Mouse (Mus musculus) CH12.LX (cell line): ENCODE measurements around the gene Znhit1. TPM values are rescaled to one million over a fixed set of nuclear protein-coding genes. Genes with fewer than 3 reads are reported as not detected.
"Not testable (repeated sequence)": the region's sequence is repeated elsewhere in the genome, so short reads cannot be mapped to it uniquely, and the experiment has no call there.

Experiments used
- DNase-seq: peaks from one replicate; pipeline ENCODE4 v3.0.0-alpha.2; 2013; ENCODE audit errors: extremely low read depth
- H3K27ac ChIP-seq: 2 replicates; pipeline ENCODE4 v1.5.1; 2012; ENCODE audit warnings: low read depth, mild to moderate bottlenecking, control low read depth, moderate library complexity; ENCODE audit not compliant: insufficient read depth
- H3K27me3 ChIP-seq: replicated peaks from 2 replicates; pipeline ENCODE3; 2012; ENCODE audit warnings: inconsistent platforms
- H3K36me3 ChIP-seq, 2 experiments: replicated peaks in 1 of 2; 2 replicates each; pipeline versions ENCODE3 to v1.6.1; 2012; ENCODE audit warnings: inconsistent platforms in 1 of 2, low read length in 1 of 2, mild to moderate bottlenecking in 1 of 2, mixed read lengths in 1 of 2, moderate library complexity in 1 of 2; ENCODE audit not compliant: control insufficient read depth in 1 of 2, insufficient read depth in 1 of 2
- H3K4me1 ChIP-seq, 2 experiments: 2 replicates each; pipeline ENCODE4 v1.6.1; 2012; ENCODE audit warnings: inconsistent platforms in 1 of 2, moderate library complexity in 1 of 2; ENCODE audit not compliant: insufficient read depth in 2 of 2, control insufficient read depth in 1 of 2
- H3K4me2 ChIP-seq: 2 replicates; pipeline ENCODE4 v1.6.1; 2012; ENCODE audit warnings: low read depth, mild to moderate bottlenecking, control low read depth; ENCODE audit not compliant: poor library complexity, insufficient read depth, severe bottlenecking
- H3K4me3 ChIP-seq, 3 experiments: fragments of 150-350 bp in 1 of 3; sonication (generic) in 1 of 3; replicated peaks in 1 of 3; 2 replicates each; pipeline versions ENCODE3 to v1.5.1; 2011 to 2012; ENCODE audit warnings: low read depth in 2 of 3, low read length in 2 of 3, mild to moderate bottlenecking in 2 of 3, moderate library complexity in 2 of 3, control low read depth in 1 of 3, improper control_type of control experiment in 1 of 3, inconsistent platforms in 1 of 3, mixed read lengths in 1 of 3; ENCODE audit not compliant: poor library complexity in 1 of 3
- H3K79me2 ChIP-seq: replicated peaks from 2 replicates; pipeline ENCODE4 v1.6.1; 2012; ENCODE audit warnings: mild to moderate bottlenecking, moderate library complexity; ENCODE audit not compliant: control insufficient read depth, poor library complexity, insufficient read depth, severe bottlenecking; ENCODE audit errors: extremely low read depth
- H3K9ac ChIP-seq: 2 replicates; pipeline ENCODE4 v1.6.1; 2012; ENCODE audit warnings: low read depth, mild to moderate bottlenecking, control low read depth, moderate library complexity; ENCODE audit not compliant: insufficient read depth
- H3K9me3 ChIP-seq: replicated peaks from 2 replicates; pipeline ENCODE3; 2012; ENCODE audit warnings: low read length, inconsistent platforms, mixed read lengths
- CHD1 ChIP-seq: IDR thresholded peaks from 2 replicates; pipeline ENCODE4 v1.6.1; 2012; ENCODE audit warnings: low read depth, low read length, improper control_type of control experiment, inconsistent platforms
- CTCF ChIP-seq, 2 experiments: IDR thresholded peaks in 1 of 2; conservative IDR thresholded peaks in 1 of 2; 2 replicates each; pipeline ENCODE4 v1.5.1; 2011 to 2012; ENCODE audit warnings: low read depth in 2 of 2, low read length in 2 of 2, improper control_type of control experiment in 1 of 2, inconsistent platforms in 1 of 2, mild to moderate bottlenecking in 1 of 2, moderate library complexity in 1 of 2
- ELF1 ChIP-seq: IDR thresholded peaks from 2 replicates; pipeline ENCODE4 v1.6.1; 2014; ENCODE audit warnings: low read depth, mild to moderate bottlenecking, inconsistent platforms, low read length, improper control_type of control experiment
- EP300 ChIP-seq: IDR thresholded peaks from 2 replicates; pipeline ENCODE4 v1.6.1; 2011; ENCODE audit warnings: low read length, improper control_type of control experiment
- GABPA ChIP-seq: IDR thresholded peaks from 2 replicates; pipeline ENCODE4 v1.6.1; 2012; ENCODE audit warnings: low read depth, low read length, improper control_type of control experiment, inconsistent platforms; ENCODE audit not compliant: insufficient replicate concordance
- HCFC1 ChIP-seq: IDR thresholded peaks from 2 replicates; pipeline ENCODE4 v1.6.1; 2012; ENCODE audit warnings: low read depth, mild to moderate bottlenecking, inconsistent platforms, low read length, improper control_type of control experiment
- JUND ChIP-seq: conservative IDR thresholded peaks from 2 replicates; pipeline ENCODE4 v1.6.1; 2011; ENCODE audit warnings: low read depth, low read length, improper control_type of control experiment
- MAZ ChIP-seq: IDR thresholded peaks from 2 replicates; pipeline ENCODE4 v1.6.1; 2012; ENCODE audit warnings: low read depth, mild to moderate bottlenecking, inconsistent platforms, low read length, improper control_type of control experiment, moderate library complexity
- MXI1 ChIP-seq: IDR thresholded peaks from 2 replicates; pipeline ENCODE4 v1.6.1; 2011; ENCODE audit warnings: mild to moderate bottlenecking, low read depth, low read length, improper control_type of control experiment
- NELFE ChIP-seq: IDR thresholded peaks from 2 replicates; pipeline ENCODE4 v1.6.1; 2011; ENCODE audit warnings: low read depth, low read length, improper control_type of control experiment
- SIN3A ChIP-seq: IDR thresholded peaks from 2 replicates; pipeline ENCODE4 v1.6.1; 2012; ENCODE audit warnings: low read length, improper control_type of control experiment, inconsistent platforms
- SMC3 ChIP-seq: IDR thresholded peaks from 2 replicates; pipeline ENCODE4 v1.6.1; 2011; ENCODE audit warnings: low read depth, low read length, improper control_type of control experiment
- TBP ChIP-seq: conservative IDR thresholded peaks from 2 replicates; pipeline ENCODE4 v1.6.1; 2011; ENCODE audit warnings: low read depth, low read length, improper control_type of control experiment
- TCF12 ChIP-seq: IDR thresholded peaks from 2 replicates; pipeline ENCODE4 v1.6.1; 2014; ENCODE audit warnings: low read depth, mild to moderate bottlenecking, inconsistent platforms, low read length, improper control_type of control experiment
- UBTF ChIP-seq: IDR thresholded peaks from 2 replicates; pipeline ENCODE4 v1.6.1; 2012; ENCODE audit warnings: low read depth, mild to moderate bottlenecking, inconsistent platforms, low read length, improper control_type of control experiment, moderate library complexity
- USF2 ChIP-seq: conservative IDR thresholded peaks from 2 replicates; pipeline ENCODE4 v1.6.1; 2011; ENCODE audit warnings: low read depth, low read length, improper control_type of control experiment
- ZMIZ1 ChIP-seq: IDR thresholded peaks from 2 replicates; pipeline ENCODE4 v1.6.1; 2012; ENCODE audit warnings: low read depth, mild to moderate bottlenecking, inconsistent platforms, low read length, improper control_type of control experiment
- ZNF384 ChIP-seq: IDR thresholded peaks from 2 replicates; pipeline ENCODE4 v1.6.1; 2012; ENCODE audit warnings: low read depth, low read length, improper control_type of control experiment, inconsistent platforms
- dilution Hi-C: fragments of 300-500 bp; cut with MboI; formaldehyde crosslinking; loops from 2 replicates; pipeline ENCODE4 v1.14.3; 2020; ENCODE audit warnings: low sequenced_read_pairs; ENCODE audit not compliant: extremely low pct_unique_long_range_greater_than_20kb, extremely low pct_ligation_motif_present
- in situ Hi-C: fragments of 300-500 bp; cut with MboI; formaldehyde crosslinking; loops from 3 replicates; pipeline ENCODE4 v1.14.3; 2019; ENCODE audit warnings: low sequenced_read_pairs, low pct_ligation_motif_present, low pct_unique_long_range_greater_than_20kb, mixed read lengths
- polyA plus RNA-seq: library from polyadenylated mRNA; unstranded; fragments of >175 nt; gene quantifications from 2 replicates; pipeline ENCODE4 v1.2.1, GENCODE M21; 2012; ENCODE audit warnings: low read depth; ENCODE audit not compliant: insufficient read length
- total RNA-seq, 2 experiments: library from RNA; depleted of rRNA; stranded (reverse); fragments of 300-350 nt in 1 of 2; fragments of >200 nt in 1 of 2; gene quantifications; 2 replicates each; pipeline ENCODE4 v1.2.3; 2012 to 2014

The Znhit1 gene
- total and polyA plus RNA-seq, 3 experiments, result 39.6 to 99.2 (median 60.1) TPM

GRCm38 (mm10) chr5:136950521-136950920, 37.3 kb downstream of the Znhit1 start:
- Histone ChIP-seq H3K4me1 (peaks cover 2 to 24% of the 10 kb centered on the region in 2 experiments; a peak in 3 of 4 replicates), H3K27ac (no peak overlapping the region), H3K4me3 (no peak overlapping the region), H3K36me3 (peaks cover 0 to 2% of the 10 kb centered on the region in 2 experiments), H3K9me3 (no peaks in the 10 kb centered on the region), H3K27me3 (no peaks in the 10 kb centered on the region), H3K4me2 (no peak overlapping the region), H3K9ac (no peak overlapping the region), H3K79me2 (no peaks in the 10 kb centered on the region)
- dilution Hi-C loops, result no loop called here
- no peak for DNase-seq
- TF ChIP-seq SIN3A (no peak), USF2 (no peak), CTCF (conservative IDR thresholded peaks at IDR 0.05 in 1 of 2, IDR thresholded peaks at IDR 0.05 in 1 of 2; ENCODE audit: low read depth in 2 of 2, low read length in 2 of 2) (no peak), CHD1 (no peak), EP300 (no peak), TCF12 (no peak), GABPA (no peak), MXI1 (no peak), UBTF (no peak), NELFE (no peak), TBP (no peak), ELF1 (no peak), ZNF384 (no peak), ZMIZ1 (no peak), JUND (no peak), HCFC1 (no peak), SMC3 (no peak), MAZ (no peak)
- in situ Hi-C loops, result no loop called here

- dilution Hi-C loops, H3K4me2 ChIP-seq: not testable (repeated sequence)
These were observed 38.1 kb downstream of the Znhit1 start for GRCm38 (mm10) chr5:136949551-136950336.

More at GRCm38 (mm10) chr5:136949551-136950336, 38.1 kb downstream of the Znhit1 start:
- H3K27me3 ChIP-seq, in situ Hi-C loops, H3K79me2 ChIP-seq, H3K9me3 ChIP-seq, H3K4me3 ChIP-seq, H3K36me3 ChIP-seq, DNase-seq, H3K27ac ChIP-seq, H3K9ac ChIP-seq: not testable (repeated sequence)
- H3K4me1 ChIP-seq, result peaks cover 2 to 18% of the 10 kb centered on the region in 2 experiments; a peak in 3 of 4 replicates
